Mouse (Mus musculus): ENCODE measurements around the gene Cachd1.
A peak's percentile ranks its signal among the peaks of the same experiment; 100 is the strongest.

Cachd1 gene

DNA sequence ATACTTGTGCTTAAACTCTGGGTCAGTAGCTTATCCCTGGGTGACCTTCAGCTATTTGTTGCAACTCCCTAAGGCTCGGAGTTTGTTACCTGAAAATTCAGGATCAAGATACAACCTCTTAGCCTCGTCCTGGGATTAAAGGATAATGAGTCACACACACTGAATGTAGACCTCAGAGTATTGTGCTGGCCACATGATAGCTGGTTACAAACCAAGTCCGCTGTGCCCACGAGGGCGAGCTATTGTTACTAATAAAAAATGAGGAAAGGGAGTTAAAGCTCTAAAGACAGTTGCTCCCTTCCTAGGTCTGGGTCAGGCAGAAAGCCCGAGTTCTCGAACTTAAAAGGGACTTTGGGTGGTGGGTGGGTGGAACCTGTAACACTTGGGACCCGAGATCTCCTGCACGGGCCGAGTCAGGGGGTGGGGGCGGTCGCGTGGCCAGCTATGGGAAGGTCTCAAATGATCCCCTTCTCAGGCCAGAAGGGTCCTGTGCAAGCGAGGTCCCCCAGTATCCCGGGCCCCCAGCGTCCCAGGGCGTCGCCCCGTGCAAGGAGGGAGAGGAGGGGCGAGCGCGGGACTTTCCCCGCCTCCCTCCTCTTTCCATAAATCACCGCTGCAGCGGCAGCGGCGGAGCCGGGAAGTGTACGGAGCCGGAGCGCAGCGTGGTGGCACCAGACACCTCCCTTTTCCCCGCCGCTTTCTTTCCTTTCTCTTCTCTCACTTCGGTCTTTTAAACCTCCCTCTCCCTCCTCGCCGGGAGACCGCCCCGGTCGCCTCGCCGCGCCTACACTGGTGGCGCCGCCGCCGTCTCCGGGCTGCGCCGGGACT lies at the start of gene Cachd1:
TSS of gene Cachd1 (plus strand) at position 633 of the 828 bp plus-strand sequence.
- DNase-seq (ENCODE audit: extremely low spot score, low spot score): no peak

DNA sequence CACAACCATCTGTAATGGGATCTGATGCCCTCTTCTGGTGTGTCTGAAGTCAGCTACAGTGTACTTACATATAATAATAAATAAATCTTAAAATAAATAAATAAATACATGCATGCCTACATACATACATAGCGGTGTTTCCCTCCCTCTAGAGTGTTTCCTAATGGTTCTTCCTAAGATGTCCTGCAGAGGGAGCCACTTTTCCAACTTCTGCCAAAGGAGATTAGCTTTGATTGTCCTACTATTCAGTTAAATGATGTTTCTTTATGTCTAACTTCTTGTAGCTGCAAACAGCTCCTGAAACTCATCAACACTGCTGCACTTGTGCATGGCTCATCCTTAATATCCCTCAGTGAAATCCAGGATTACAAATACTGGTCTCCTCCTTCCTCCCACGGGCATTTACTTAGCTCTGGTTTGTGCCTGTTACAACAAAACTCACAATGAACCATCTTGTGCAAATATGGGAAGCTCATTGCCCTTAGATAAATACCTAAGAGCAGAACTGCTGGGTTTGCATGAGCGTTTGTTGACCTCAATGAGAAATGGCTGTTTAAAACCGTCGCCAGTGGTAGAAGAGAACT lies 47.5 kb upstream of the Cachd1 start:
- no peak for DNase-seq (ENCODE audit: extremely low spot score, low spot score)

DNA sequence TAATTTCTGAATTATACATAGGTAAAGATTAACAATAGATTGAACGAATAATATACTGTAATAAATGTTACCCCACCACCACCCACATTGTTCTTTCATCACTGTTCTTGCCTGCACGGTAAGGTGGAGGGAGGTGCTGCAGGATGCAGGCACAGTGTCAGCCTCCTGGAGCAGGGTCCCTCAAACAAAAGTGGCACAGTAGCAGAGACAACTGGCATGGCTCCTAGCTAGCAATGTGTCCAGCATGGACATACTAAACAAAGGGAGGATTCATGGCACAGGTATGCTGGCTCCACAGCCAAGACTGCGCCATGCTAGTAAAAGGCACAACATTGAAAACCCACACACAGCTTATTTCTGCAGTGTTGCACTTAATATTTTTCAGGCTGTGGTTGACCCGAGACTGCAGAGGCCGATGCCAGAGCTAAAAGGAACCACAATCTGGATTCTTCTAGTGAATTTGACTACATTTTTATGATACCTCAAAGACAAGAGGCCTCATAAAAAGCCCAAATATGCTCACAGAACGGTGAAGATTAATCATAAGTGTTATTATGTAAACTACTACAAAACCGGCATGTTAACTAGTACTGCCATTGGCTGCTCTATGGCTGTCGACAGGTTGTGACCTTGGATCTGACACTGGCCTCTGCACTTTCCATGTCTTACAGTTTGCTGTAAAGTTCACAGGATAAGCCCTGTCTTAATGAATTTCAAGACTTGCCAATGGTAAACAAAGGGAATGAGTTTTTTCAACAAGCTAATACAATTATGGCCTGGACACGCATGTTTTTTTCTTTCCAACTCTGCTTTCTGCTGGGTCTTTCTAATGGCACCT lies 41.2 kb upstream of the Cachd1 start:
- DNase-seq (ENCODE audit: extremely low spot score, low spot score): no peak

DNA sequence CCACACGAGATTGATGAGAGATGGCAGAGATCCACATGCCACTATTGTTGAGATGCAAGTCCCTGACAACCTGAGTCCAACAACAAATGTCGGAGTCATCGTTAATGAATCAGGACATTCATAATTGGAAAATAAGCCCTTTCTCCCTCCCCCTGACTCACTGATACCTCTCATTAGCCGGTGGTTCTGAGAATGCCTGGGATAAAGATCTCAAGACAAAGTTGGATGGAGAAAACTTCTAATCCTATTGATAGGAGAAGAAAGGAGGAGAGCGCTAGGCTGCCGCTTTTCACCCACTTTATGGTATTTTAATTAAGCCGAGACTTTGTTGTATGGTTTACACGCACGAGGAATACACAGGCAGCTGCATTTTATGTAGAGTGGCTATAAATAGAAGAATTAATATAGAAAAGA lies 40.5 kb upstream of the Cachd1 start:
- DNase-seq (ENCODE audit: extremely low spot score, low spot score): no peak

DNA sequence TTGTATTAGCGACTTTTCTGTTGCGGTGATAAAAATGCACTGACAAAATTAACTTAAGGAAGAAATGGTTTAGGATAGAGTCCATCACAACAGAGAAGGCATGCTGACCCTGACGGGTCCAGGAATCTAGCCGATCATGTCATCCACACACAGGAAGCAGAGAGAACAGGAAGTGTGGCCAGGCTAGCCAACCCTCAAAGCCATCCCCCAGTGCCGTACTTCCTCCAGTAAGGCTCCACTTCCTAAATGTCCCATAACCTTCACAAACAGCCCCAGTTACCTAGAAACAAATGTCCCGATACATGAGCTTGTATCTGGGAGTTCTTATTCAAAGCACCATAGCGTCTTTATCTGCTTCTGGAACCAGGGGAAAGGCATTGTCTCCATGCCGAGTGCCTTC lies 32.9 kb upstream of the Cachd1 start:
- DNase-seq (ENCODE audit: extremely low spot score, low spot score): no peak

DNA sequence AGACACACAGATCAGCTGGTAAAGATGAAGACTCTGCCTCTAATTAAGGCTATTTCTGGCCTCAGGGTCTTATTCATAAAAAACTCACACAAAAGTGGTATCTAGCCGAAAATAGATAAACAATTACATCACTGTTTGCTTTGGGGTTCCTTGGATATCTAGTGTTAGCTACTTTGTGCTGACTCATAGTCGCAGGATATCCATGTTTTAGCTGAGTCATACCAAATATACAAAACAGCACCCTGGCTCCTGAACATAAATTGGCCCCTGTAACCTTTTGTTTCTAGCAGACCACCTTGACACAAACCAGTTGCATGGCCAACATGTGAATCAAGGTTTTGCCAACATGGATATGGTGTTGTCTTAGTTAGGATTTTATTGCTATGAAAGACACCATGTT lies 24.2 kb upstream of the Cachd1 start:
- no peak for DNase-seq (ENCODE audit: extremely low spot score, low spot score)

DNA sequence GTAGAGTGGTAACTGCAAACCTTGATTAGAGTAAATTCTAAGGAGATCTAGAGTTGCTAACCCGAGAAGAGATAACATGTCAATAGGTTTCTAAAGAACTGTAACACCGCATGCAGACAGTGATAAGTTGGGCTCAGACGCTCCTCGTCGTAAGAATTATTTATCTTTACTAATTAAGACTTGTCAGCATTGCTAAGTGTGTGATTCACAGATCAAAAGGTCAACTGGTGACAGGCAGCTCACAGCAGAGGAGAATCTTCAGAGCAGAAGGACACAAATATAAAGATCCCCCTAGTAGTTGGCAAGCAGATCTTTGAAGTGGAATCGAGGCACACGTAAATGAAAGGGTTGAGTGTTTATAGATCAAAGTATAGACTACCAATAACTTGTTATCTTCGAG lies 20.8 kb upstream of the Cachd1 start:
- DNase-seq (ENCODE audit: extremely low spot score, low spot score): no peak

DNA sequence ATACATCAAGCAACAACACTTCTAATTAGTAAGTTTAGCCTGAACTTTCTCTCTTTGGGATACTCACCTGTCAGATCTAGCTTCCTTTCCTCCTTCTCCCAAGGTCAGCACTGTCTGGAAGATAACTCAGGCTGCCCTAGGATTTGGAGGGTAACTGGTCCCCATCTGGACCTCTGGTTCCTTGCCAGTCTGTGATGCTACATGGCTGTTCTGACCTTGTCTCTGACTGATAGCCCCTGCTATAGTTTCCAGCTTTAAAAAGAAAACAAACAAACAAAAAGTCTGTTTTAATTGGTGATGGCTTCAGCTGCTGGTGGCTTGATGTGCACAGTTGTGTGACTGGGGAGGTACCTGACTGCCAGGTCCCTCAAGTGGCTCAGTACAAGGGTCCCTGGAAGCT lies 20.0 kb upstream of the Cachd1 start:
- DNase-seq (ENCODE audit: extremely low spot score, low spot score): no peak

DNA sequence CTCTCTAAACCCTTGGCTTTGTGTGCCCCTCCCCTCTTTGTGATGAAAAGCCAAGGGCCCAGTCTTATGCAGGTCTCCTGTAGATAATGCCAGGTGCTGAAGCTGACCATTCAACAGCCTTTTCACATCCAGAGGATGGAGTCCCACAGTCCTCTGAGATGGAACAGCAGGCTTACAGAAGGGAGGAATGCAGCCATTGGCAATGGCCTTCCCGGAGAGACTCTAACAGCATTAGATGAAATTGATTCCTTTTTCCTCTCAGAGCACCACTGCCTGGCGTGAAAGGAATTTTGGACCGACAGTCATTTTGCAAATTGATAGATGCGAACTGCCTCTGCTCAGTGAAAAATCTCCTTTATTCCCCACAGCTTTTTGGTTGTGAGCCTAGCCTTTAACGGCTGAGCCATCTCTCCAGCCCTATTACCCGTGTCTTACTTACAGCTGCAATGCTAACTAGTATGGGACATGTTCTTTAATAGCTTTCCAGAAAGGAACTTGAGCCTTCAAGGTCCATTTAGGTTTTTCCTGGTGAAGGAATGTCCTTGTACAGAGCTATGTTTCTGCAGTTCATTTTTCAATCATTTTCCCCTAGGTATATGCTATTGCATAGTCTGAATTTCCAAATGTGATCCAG lies 18.1 kb upstream of the Cachd1 start:
- no peak for DNase-seq (ENCODE audit: extremely low spot score, low spot score)

DNA sequence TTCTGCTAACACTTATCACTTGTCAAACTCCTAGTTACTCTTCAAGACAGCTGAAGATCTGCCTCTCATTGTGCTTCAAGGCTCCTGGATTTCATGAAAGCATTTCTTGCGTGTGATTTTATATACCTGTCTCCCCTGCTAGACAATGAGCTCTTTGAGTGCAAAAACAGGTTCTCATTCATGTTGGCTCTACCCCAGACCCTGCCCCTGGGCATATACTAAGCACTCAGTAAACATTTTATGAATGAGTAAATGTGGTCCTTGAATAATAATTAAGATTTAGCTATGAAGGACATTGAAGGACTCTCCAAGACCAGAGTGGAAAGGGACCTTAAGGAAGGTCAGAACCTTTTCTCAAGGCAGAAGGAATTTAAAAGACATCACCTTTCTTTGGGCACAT lies 16.9 kb upstream of the Cachd1 start:
- no peak for DNase-seq (ENCODE audit: extremely low spot score, low spot score)

DNA sequence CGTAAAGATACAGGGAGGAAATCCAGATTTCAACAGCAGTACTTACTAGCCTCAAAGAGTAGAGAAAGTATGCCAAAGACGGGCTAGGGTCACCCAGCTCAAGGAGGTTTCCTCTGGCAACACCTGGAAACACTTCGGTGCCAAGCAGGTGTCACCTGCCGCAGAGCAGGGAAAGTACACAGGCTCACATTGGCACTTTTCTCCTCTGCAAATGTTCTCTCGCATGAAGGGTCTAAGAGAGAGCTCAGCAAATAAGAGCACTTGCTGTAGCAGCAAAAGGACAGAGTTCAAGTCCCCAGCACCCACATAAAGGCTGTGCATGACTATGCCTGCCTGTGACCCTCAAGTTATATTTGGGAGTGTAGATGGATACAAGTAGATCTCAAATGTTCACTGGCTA lies 16.1 kb upstream of the Cachd1 start:
- DNase-seq (ENCODE audit: extremely low spot score, low spot score): no peak

DNA sequence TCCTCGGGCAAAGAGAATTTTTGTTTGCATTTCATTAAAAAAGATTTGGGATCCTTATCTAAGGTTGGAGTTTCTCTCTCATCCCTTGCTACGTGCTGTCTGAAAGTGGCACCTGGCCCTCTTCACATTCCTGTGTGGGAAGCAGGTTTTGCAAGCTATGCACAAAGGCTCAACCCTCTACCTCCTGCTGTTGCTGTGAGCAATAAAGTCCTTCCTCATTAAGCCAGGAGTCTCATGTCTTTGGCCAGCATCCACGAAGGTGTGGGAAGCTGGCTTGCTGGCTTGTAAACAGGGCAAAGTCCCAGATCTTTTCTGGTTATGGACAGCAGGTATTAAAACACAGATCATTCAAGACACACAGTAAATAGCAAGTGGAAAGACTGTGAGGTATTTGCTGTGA lies 7.9 kb upstream of the Cachd1 start:
- no peak for DNase-seq (ENCODE audit: extremely low spot score, low spot score)

DNA sequence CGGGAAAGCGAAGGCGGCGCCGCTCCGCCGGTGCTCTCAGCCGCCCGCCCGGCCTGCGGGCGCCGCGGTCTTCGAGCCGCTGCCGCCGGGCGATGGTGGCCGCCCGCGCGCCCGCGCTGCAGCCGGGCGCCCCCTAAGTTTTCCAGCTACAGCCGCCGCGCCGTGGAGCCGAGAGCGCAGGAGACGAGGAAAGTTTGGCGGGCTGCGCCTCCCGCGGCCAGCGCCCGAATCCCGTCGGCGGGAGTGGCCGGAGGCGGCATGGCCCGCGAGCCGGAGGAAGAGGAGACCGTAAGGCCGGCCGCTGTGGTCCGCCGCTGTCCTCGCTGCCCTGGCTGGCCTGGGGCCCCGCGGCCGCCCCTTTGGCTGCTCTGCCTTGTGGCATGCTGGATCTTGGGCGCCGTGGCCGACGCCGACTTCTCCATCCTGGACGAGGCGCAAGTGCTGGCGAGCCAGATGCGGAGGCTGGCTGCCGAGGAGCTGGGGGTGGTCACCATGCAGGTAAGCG lies 448 bp downstream of the Cachd1 start:
- peak; percentile 86 for DNase-seq (ENCODE audit: extremely low spot score, low spot score)

DNA sequence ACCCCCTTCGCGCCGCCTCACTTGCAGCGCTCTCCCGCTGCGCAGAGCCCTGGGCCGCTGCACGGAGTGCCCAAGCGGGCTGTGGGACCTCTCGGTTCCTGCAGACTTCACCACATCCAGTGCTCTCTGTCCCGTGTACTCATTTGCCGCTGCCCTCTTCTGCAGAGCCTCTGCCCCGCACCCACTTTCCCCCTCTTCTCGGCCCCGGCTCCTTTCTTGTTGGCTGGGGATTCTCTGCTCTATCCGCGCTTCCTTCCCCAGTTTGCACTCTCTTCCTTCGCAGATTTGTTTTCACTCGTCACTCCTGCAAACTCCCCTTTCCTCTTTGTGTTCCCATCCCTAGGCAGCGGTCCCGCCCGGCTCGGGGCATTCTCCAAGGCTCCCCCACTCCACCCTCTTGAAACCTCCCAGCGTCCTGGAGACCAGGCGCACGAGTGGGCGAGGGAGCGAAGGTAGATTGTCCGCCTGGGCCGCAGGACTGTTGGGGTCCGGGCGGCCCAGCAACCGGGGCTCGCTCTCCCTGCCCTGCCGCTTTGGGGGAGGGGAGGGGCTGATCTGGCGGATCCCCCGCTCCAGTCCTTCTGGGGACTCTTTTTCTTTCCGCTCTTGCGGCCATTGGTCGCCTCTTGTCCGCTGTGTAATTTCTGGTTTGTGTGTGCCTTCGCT lies 1.0 kb downstream of the Cachd1 start:
- DNase-seq (ENCODE audit: extremely low spot score, low spot score): peak; percentile 83

DNA sequence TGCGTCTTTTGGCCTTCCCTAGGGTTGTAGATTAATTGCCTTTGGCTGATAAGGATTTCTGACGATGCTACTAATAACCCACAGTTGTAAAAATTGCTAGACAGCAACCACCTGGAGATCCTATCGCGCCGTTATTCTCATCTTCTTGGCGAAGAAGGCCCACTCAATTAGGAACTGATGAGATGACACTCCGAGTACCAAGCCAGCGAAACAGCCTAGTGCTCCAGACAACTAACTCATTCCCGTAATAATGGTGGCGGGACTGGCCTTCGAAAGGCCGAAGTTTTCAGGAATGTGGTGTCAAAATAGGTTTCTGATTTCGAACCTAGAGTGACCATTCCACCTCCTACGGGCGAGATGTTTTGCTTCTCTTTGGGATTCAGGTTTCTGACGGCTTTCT lies 1.6 kb downstream of the Cachd1 start:
- no peak for DNase-seq (ENCODE audit: extremely low spot score, low spot score)

DNA sequence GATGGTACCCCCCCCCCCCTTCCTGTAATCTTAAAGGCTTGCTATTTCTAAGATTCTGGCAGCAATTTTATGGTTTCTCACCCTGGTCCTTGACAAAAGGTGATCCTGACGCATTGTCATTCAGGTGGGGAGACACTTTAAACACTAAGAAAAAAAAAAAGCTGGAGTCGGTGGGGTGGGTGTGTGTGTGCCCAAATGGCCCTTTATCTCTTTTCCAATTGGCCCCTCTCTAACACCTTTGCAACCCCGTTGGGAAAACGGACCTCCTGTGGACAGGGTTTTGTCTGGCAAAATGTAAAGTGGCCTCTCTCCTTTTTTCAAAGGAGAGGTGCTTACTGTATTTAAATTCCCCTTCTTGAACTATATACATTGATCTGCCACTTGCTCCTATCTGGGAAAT lies 2.5 kb downstream of the Cachd1 start:
- DNase-seq (ENCODE audit: extremely low spot score, low spot score): no peak

DNA sequence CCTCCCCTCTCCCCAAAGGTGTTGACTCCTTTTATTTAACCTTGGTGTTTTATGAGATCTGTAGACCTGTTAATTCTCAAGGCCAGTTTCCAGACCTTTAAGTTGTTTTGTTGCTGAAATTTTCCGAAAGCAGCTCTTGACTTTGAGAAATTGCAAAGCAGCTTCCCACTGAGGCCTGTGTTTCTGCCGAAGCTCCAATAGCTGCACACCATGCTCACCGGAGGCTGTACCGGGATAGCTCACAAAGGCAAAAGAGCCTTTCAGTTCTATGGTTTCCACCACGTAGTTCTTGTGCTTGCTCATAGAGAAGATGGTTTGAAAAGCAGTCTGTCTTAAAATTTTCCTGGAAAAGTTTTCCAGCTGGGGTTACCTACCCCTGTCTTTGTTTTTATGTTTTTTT lies 3.2 kb downstream of the Cachd1 start:
- peak; percentile 19 for DNase-seq (ENCODE audit: extremely low spot score, low spot score)

DNA sequence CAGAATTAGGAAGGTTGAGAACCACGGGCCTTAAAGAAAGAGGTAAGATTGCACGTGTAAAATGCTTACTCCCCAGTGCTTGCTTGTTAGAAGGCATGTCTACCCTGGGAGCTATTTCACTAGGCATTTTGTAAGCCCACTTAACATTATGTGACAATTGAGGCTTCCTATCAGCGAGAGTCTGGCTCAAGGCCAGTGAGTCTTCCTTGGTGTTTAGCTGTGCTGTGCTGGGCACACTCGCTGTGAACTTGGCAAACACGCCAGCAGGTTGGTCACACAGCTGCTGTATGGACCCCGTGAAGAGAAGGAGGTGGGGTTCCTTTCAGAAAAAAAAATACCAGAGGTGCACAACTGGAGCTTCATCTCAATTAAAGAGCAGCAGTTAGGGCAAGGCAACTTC lies 4.4 kb downstream of the Cachd1 start:
- no peak for DNase-seq (ENCODE audit: extremely low spot score, low spot score)

DNA sequence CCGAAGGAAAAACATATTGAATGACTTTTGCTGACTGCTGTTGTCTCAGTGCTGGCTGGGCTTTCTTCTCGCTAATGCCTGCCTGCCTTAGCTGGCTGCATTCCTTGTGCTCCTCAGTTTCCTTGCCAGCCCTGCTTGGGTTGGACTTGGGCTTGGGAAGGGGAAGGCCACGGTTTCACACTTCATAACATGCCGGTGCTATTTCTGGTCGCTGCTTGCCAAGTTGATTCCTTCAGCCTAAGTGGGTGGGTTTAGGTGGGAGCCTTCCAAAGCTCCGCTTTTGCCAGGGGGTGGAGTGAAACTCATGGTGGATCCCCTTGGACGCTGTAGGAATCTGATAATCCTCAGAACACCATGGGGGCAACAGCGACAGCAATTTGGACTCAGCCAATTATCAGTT lies 5.9 kb downstream of the Cachd1 start:
- DNase-seq (ENCODE audit: extremely low spot score, low spot score): no peak

DNA sequence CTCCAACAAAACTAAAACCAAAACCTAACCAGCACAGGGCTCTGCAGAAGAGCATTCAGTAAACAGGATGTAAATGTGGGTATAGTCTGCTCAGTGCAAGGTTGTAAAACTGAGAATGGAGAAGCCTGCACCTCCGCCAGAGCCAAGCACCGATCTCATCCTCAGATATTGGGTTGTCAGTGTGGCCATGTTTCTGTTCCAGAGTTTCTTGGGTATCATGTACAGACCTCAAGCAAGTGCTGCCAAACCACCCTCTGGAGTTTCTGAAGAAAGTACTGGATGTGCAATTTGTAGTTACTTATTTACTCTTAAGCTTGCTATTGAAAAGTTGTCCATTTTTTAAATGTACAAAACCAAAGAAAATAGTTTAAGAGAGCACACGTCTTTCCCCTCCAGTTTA lies 6.4 kb downstream of the Cachd1 start:
- DNase-seq (ENCODE audit: extremely low spot score, low spot score): no peak

DNA sequence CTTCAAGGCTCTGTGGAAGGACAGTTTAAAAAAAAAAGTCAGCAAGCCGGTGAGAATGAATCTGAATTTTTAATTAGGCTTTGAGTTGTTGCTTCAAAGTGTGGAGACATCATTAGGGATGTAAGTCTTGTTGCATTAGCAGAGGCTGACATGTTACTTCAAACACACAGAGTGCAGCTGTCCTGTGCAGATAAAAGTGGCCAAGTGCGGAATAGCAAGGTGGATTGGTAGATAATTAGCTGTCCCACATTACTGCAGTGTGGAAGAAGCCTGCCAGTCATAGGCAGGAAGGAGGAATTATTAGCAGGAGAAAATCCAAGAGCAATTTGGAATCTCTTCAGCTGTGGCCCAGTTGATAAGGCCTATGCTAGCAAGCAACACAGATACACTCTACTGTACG lies 10.7 kb downstream of the Cachd1 start:
- no peak for DNase-seq (ENCODE audit: extremely low spot score, low spot score)
